Mouse (Mus musculus) frontal cortex, postnatal 14 days (tissue): Measurements from ENCODE around the gene Sorcs2.

Experiments used
- DNase-seq, 2 experiments: peaks; one replicate each; pipeline ENCODE4 v3.0.0; 2022; ENCODE audit warnings: low spot score in 2 of 2

Sorcs2 gene

DNA sequence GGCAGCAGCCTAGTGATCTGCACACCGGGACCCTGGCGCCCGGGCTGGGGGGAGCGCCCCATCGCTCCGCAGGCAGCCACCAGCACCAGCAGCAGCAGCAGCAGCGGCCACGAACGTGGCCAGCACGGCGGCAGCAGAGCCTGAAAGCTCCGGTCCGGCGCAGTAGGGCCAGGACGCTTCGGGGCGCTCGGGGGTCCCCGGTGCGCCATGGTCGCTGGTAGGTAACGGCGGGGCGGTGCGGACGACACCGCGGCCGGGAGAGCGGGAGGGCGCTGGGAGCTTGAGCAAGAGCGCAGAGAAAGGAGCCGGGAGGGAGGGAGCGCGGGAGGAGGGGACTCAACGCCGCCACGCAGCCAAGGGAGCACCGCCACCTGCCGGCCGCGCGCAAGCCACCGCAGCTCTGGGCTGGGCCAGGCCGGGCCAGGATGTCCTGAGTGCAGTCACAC lies at the start of gene Sorcs2:
TSS of gene Sorcs2 (minus strand) at position 303 of the 446 bp plus-strand sequence.
- DNase-seq: peak; percentile 51 to 84

DNA sequence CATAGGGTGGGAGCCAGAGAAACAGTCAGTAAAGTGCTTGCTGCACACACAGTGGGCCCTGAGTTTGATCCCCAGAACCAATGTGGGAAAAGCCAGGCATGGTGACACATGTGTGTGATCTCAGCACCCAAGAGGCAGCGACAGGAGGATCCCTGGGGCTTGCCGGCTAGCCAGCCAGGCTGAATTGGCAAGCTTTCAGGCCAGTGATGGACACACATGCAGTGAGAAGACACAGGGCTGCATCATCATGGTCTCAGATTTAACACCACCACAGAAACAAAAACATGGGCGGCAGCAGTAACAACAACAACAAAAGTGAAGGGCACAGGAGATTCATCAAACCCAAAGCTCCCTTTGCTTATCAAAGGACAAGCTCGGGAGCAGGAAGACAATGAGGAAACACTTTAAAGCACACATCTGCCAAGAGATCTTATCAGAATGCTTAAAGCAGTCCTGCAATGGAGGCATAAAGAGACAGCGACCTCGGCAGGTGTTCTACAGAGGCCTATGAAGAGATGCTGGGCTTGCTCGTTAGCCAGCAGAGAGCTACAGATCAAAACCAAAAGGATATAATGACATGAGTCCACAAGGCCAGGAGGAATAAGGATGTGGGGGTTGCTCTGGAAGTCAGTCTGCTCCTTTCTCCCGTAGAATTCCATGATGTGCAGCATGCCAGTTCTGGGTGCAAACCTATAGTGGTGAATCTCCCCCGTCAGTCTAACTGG lies 48.4 kb upstream of the Sorcs2 start:
- no peak for DNase-seq

DNA sequence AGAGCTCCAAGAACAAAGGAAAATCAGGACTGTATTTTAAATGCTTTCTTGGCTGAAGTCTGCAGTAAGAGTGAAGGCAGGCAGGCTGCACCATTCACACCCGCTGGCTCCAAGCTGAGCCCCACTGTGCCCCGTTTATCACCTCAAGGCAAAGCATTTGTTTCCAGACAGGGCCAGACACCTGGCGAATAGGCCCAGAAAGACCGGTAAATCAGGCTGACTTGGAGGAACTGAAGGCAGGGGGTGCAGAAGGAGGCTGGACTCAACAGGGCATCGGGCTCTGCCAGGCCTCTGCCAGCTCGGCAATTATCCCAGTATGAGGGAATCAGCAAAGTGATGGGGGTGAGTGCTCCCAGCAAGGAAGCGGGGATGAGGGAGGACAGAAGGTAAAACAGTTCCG lies 47.1 kb upstream of the Sorcs2 start:
- no peak for DNase-seq

DNA sequence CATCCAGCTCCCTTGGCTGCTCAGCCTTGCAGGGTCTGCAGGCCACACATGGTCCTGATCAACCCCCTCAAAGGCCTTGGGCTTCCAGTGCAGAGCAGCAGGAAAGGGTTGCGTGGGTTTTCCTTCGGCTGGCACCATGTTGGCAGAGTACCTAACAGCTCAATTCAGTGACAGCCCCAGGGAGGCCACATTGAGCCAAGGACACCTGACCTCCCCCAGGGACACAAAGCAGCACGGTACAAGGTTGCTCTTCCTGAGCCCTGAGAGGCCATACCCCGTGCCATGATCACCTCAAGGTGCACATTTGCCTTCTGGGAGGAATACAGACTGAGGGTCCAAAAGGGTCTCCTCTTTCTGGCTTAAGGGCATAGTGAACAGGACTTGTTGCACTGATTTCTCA lies 46.7 kb upstream of the Sorcs2 start:
- no peak for DNase-seq

DNA sequence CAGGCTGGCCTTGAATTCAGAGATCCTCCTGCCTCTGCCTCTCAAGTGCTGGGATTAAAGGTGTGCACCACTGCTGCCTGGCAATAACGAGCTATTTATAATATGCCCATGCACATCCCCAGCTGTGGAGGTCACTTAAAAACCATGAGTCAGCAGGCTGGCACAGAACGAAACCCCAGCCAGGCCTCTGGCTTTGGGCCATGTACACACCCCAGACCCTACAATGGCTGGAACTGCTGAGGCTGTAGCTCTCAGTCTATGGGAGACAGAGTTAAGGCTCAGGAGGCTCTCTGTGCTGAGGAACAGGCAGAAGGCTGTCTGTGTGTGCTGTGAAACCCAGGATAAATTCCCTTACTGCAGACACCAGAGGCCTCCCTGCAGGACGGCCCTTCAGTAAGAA lies 42.8 kb upstream of the Sorcs2 start:
- no peak for DNase-seq

DNA sequence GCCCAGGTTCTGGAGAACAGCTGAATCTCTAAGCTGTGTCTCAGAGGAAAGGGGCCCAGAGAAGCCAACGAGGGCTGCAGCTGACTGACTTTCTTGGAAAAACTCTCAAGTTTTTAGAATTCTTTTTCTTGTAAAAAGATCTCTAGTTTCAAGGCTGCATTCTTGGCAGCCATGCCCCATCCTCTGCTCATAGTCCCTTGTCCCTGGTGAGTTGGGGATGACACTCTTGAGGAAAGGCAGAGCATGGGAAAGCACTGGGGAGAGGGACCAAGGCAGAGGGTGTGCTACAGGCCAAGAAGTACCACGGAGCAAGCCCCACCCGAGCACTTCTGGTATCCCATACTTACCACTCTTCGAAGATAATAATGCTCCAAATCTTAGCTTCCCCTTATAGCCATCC lies 38.9 kb upstream of the Sorcs2 start:
- no peak for DNase-seq

DNA sequence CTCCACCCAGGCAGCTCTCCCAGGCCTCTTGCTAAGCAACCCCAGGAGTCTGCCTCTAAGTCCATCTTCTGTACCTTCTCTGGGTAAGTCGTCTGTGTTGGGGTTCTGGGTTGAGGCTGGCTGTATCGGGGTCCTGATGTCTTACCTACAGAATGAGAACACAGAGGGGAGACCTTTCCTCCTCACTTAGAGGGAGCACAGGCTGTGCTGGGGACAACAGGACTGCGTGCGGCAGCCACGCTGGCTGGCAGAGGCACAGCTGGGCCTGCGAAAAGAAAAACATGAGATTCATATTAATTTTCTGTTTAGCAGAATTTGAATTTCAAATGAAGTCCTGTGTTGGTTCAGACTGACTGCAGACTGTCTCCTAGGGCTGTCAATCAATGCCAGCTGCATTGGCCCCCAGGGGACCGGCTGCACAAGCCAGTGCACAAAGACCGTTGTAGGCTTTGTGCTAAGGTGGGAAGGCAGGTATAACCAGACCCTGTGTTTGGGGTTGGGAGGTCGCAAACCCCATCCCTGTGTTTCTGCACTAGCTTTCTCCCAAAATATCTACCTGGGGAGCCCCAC lies 36.5 kb upstream of the Sorcs2 start:
- no peak for DNase-seq

DNA sequence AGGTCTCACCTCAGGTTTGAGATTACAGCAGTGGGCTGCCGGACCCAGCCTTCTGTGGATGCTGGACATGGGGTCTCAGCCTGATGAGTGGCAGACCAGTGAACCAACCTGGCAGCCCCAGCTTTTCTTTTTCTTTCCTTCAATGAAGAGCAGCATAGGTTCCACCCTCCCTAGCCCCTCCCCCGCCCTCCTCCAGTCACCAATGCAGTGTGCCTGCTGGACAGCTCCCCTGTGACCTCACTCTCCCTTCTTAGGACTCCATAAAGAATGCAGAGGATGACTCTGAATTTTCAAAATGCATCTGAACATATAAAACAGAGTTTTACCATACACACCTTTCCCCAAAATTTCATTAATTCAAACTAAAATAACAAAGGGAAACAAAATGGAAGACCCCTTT lies 33.8 kb upstream of the Sorcs2 start:
- DNase-seq: no peak

DNA sequence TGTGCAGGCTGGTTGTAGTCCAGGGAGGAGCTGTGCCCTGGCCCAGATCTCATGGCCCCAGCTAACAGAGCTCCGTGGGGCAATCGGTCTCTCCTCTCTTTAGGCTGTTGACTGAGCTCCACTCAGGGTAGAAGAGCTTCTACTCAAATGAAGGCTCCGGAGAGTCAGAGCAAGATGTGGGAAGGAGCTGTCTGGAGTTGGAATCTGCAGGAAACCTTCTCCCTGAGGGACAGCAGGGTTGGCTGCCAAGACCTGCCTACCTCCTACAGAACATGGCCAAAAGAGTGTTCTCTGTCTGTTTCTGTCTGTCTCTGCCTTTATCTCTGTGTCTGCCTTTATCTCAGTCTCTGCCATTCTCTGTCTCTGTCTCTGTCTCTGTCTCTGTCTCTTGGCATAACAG lies 31.6 kb upstream of the Sorcs2 start:
- no peak for DNase-seq

DNA sequence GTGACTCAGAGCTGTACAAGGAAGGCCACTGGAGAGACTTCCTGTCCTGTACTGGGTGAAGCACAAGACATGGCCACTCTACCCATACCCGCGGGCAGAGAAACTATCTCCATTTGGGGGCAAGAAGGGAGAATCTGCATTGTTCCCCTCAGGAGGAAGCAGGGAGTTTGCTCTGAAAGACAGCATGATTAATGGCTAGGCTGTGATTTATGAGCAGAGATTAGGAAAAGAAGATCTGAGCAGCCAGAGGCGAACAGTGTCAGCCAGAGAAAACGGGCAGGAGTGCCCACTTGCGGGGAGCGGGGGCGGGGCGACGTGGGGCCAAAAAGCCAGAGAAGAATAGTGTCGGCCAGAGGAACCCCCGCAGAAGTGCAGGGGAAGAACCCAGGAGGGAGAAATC lies 29.9 kb upstream of the Sorcs2 start:
- DNase-seq: no peak

DNA sequence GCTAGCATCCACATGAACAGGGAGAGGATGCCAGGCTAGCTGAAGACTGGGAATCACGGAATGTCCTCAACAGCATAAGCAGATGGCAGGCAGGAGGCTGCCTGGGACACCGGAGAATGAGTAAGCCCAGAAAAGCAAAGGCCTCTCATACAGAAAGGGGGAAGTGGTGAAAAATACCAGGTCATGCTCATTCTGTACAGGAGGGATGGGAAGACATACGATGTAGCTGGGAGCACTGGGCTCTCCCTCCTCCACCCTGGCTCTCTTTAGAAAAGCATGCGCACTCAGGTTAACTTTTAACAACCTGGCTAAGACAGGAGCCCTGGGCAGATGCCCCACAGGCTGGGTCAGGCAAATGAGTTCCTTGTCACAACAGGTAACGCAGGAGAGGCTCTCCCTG lies 28.5 kb upstream of the Sorcs2 start:
- no peak for DNase-seq

DNA sequence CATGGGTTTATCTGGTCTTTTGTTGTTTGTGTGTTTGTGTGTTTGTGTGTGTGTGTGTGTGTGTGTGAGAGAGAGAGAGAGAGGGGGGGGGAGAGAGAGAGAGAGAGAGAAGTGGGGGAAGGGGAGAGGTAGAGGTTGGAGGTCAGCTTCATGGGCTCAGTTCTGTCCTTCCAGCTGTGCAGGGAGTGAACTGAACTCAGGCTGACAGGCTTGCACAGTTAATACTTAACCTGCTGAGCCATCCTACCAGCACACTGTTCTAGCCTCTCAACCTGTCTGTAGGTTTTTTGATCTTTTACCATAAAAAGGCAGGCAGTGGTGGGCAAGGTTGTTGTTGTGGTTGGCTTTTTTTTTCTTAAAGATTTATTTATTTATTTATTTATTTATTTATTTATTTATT lies 26.7 kb upstream of the Sorcs2 start:
- no peak for DNase-seq

DNA sequence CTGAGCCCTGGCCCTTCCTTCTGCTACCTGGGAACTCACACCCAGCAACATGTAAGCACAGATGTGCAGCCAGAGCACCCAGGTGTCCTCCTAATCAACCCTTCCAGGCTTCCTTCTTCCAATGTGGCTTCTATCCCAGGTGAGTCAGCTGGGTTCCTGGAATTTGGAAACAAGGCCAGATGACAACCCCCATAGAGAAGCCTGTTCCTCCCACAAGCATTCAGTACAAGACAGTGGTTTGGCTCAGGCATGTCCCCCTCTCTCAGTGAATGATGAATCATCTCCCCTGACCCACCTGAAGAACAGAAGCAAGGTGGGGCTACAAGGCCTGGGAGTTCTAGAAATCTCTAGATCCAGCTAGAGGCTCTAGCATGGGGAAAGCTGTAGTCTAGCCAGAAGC lies 24.8 kb upstream of the Sorcs2 start:
- no peak for DNase-seq

DNA sequence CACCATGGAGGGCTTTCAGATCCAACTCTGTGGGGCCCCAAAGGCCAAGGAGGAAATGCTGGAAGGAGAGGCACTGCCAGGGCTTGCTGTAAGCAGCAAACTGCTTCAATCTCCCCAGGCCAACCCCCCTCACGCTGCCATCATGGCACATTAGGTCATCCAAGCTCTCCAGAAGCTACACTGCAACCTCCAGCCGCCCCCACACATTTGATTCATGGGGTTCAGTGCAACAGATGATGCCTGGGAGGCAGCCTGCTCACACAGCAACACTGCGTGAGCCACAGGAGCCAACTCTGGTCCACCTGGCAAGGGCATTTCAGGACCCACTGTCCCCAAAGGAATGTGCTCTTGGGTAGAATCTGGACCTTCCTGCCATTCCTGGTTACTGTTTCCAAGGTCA lies 21.9 kb upstream of the Sorcs2 start:
- DNase-seq: no peak

DNA sequence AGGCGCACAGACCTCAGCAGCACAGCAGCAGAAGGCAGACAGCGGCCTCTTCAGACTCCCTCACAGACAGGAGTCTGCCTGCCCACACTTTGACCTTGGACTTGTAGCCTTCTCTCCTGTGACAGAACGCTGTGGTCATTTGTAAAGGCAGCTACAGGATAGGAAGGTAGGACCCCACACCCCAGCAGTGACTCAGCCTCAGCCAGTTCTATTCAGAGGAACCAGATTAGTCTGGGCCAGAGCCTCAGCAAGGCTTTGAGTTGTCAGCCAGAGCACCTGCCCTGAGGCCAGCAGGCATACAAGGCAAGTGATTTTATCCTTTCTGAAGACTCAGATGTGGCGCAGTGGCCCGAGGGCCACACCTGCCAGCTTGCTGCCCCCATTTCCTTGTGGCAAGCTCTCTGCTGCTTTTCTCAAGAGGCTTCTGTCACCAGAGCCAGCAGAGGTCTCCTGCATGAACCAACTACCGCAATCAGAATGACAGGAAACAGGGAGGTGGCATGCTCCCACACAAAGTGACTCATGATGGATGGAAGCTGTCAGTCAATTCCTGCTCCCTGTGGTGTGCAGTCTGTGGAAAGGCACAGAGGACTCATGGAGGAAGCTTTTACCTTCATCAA lies 16.9 kb upstream of the Sorcs2 start:
- no peak for DNase-seq

DNA sequence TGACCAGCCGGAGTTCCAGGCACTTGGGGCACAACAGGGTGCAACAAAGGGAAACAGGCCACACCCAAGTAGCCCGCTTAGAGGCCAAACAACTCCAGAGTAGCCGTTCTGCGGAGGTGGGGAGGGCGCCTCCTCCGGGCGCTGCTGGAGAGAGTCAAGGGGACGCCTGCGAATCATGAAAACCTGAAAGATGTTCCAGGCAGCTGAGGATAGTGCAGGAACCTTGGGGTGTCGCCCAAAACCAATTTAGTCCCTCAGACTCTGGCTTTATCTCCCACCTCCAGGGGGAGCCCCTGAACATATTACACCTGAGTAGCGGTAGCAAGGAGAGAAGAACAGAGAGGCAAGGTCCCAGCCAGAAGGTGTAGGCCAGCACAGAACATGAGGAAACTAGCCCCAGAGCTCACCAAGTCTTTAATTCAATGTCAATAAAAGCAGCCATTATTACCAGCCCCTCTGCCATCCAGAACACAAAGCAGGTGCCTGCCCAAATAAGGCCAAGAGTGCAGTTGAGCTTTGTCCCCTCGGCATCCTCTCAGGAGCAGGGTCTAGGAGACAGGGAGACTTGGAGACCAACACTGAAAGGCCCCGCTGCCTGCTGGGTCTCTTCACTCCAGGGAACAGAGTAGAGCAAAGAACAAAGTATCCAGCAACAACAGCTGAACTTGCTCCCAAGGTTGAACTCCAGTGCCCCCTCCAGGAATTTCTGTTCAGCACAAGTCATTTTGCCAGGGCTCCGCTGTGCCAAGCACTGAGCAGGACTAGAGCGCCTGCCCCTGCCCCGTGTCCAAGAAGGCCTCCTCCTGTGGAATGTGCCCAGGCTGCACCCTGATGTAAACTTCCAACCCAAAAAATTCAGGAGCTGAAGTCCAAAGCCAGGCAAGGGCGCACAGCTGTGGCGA lies 775 bp upstream of the Sorcs2 start:
- DNase-seq: no peak

DNA sequence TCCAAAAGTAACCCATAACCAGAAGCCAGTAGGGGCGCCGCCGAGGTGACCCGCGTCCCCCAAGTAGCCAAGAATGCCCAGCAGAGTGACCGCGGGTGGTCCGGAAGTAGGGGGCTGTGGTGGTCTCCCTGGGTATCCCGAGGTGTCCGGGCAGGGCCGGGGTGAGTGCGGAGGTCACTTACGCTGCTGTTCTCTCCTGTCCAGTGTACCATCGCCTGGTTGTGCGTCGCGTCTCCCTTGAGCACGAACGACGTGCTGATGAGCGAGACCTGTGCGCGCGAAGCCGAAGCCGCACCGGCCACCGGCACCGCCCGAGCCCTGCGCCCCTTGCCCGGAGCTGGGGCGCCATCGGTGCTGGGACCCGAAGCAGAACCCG lies 567 bp downstream of the Sorcs2 start:
- DNase-seq: no peak

DNA sequence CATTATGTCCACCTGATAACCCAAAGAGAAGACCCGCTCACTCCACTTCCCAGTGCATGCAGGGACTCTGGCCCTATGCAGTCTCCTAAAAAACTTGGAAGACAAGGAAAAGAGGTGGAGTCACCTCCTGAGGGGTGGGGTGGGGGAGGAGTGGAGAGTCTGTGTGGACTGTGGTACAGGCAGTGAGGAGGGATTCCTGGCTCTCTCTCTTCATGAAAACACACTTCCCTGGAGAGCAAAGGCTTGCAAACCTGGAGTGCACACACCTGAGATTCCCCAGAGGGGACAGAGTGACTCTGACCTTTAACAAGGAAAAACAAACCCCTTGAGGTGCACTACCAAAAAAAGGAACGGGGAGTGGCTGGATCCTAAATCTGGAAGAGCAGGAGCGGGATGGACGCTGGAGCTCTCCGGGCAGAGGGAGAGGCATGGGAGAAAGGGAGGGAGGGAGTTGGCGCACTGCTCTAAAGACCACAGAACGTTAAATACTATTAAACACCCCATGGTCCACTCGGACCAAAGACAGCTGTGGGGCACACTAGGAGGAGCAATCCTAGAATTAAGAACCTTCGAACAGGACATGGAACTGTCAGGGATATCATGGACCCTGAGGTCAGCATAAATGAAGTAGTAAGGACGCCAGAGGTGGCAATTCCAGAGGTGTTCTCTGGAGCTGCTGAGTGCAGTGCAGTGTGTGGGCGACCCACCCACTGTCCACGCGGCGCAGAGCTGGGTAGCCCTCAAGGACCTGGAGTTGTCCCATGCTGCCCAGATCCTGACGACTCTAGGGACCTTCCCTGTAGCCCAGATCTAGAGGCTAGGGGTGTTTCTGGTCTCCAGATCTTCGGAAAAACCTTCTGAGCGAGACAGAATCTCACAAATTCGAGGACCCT lies 1.2 kb downstream of the Sorcs2 start:
- DNase-seq: no peak

DNA sequence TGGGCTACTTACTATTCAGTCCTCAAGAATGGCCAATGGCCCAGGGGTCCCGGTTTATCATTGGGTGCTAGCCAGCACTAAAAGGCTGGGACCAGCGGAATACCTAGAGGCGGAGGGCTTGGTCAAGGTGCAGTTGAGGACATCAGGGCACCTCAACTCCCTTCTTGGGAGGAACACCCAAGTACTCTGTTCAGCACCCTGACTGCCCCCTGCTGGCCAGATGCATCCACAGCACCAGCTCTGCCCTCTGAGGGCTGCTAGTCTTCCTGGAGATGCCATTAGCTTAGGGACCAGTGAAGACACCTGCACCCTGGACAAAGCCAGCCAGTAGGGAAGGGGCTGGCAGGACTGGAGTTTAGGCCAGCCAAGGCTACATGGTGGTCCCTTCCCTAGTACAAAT lies 1.9 kb downstream of the Sorcs2 start:
- peak; percentile 77 to 84 for DNase-seq

DNA sequence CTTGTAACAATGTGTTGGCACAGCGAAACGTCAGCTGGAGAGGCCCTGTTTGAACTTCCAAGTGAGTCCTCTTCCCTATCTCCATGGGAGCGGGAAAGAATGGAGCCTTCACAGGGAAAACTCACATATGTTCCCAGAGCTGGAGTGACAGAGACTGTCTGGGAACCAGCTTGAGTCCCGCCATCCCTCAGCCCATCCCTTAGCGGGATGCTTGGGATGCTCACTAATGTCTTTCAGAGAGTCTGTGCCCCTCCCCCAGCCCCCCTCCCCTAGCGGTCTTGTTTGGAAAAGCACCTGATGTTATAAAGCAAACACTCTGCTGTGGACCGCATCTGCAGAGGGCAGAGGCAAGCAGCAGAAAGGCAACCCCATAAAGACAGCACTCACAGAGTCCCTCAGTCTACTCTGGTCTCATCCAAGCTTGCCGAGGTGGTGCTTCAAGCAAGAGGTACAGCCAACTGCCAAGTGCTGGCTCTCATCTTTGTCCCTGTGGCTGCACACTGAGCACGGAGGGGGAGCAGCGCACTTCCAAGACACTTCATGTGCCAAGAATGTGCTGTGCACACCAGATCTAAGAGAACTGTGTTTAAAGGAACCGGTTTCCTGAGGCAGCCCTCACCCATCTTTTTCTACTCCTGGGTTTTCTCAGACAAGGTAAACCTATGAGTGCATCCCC lies 3.0 kb downstream of the Sorcs2 start:
- DNase-seq: no peak

DNA sequence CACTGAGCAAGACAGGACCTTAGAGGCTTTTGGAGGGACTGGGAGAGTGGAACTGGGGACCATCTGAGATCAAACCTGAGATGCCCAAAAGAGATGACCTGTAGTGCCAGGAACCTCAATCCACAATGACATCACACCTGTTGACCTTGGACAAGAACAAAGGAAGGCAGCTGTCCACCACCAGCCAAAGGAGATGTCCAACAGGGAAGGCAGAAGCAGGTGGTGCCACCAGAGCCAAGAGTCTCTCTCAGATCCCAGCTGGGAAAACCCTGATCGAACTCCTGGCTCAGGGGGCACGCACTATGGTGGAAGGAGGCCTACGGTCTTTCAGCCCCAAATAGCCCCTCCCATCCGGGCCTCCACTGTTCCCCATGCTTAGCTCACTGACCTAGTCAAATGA lies 6.2 kb downstream of the Sorcs2 start:
- no peak for DNase-seq
